Mouse (Mus musculus) lung, postnatal 0 days (tissue): ENCODE measurements around the gene Zfp689.

Experiments
- CTCF ChIP-seq: IDR thresholded peaks from 2 replicates; pipeline ENCODE4 v1.5.1; 2016; ENCODE audit warnings: antibody characterized with exemption, mild to moderate bottlenecking
- EP300 ChIP-seq: IDR thresholded peaks from 2 replicates; pipeline ENCODE4 v1.6.1; 2016; ENCODE audit warnings: antibody characterized with exemption, mild to moderate bottlenecking, control low read depth

DNA sequence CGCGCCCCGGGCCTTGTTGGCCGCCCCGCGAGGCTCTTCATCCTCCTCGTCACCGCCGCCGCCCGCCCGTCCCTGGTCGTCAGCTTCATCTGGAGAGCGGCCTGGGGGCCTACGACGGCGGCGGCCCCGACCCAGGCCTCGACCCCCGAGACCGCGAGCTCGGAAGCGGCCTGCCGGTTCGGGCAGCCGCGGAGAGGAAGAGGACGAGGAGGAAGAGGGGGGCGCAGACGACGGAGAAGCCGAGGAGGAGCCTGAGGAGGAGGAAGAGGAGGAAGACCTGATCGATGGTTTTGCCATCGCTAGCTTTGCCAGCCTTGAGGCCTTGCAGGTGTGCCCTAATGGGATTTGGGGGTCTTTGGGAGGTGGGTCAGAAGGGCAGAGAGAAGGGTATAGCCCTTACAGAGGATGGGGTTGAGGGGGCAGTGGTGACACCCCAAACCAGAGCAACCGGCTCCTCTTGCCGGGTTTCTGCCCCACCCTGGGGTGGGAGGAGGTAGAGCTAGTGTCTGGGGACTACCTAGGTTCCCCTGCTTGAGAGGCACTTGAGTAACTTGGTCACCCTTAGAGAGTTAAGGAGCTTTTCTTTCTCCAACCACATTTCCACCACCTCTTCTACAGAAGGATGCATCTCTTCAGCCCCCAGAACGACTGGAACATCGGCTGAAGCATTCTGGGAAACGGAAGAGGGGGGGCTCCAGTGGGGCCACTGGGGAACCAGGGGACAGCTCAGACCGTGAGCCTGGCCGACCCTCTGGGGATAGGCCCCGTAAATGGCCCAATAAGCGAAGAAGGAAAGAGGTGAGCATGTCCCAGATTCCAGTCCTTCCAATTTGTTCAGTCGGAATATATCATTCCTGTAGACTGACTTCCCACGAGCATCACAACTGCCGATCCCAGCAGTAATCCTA lies 30.6 kb upstream of the Zfp689 start:
- TF ChIP-seq CTCF (no peak), EP300 (no peak)
